Mouse (Mus musculus) frontal cortex, postnatal 36 days (tissue): ENCODE measurements around the gene Wfdc1.
A peak's percentile ranks its signal among the peaks of the same experiment; 100 is the strongest.

Experiments used
- DNase-seq, 2 experiments: peaks; one replicate each; pipeline ENCODE4 v3.0.0; 2022; ENCODE audit warnings: low spot score in 2 of 2

Wfdc1 gene

DNA sequence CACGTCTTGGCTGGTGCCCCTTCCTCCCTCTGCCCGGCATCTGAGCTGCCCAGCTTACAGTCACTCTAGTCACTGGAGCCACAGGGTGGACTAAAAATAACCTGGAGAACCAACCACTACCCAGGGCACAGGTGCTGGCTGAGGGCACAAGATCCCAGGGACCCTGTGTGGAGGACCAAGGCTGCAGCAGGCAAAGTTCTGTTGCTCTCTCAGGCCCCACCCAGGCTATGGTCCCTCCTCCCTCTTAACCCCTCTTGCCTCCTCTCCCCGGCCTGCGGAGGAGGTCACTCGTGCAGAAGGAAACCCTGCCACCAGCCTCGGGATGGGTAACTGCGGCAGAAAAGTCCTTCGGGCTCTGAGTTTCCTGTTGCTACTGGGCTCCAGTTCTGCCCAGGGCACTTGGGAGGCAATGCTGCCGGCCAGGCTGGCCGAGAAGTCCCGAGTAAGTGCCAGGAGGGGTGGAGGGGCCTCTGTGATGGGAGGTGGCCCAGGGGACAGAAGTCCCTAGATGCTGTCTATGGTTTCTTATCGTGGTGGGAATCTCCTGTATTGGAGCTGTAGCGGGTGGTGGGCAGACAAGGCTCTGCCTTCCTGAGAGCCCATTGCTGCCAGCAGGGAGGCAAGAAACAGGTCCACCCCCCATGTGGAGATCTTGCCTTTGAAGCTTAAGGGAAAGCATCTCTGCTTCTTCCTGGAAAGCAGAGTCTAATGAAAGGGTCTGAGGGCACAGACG lies at the start of gene Wfdc1:
Wfdc1 (plus strand) TSS at position 147 of the 733 bp plus-strand sequence.
- no peak for DNase-seq

GRCm38 (mm10) chr8:119616811-119617210 lies 49.4 kb upstream of the Wfdc1 start:
- DNase-seq: no peak

DNA sequence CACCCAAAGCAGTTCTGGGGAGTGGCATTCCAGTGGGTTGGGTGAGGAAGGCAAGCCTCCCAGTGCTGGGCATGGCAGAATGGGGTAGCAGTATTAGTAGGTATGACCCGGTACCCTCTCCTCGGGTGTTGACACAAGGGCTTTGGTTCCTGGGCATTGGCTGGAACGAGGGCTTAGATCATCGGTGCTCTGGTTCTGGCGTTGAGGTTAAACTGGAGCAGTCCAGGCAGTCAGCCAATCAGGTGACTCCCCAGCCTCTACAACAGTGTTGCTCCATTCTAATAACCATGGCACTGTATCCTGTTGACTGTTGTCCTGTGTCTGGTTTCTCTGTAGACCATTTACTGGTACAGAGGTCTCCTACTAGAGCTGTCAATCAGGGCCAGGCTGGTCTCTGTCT lies 48.6 kb upstream of the Wfdc1 start:
- DNase-seq: no peak

GRCm38 (mm10) chr8:119618887-119619286 lies 47.3 kb upstream of the Wfdc1 start:
- no peak for DNase-seq

DNA sequence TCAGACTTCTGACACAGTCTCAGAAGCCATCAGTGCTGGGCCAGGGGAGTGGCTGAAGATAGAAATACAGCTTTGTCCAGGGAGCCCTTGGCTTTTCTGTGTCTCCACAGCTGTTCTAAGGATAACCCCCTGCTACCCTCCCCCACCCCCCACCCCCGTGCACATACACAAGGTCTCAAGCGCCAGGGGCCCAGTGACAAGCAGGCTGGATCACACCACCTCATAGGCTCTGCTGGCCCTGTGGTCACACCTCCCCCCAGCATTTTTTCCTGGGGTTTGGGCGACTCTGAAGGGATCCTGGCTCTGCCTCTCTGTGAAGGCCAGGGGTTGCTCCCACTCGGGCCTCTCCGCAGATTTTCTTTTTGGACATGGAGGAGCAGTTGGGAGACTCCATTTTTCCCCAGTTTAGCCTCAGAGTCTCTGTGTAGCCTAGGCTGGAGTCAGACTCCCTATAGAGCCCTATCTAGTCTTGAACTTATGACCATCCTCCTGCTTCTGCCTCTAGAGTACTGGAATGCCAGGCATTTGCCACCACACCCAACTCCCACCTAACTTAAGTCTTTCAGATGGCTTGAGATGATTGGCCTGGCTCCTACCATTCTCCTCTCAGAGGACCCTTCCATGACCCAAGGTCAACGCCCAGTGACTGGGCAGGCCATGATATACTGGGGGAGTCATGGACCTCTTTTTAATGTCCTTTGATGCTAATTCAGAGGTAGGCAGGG lies 45.9 kb upstream of the Wfdc1 start:
- DNase-seq: no peak

- no peak for DNase-seq
Observed at GRCm38 (mm10) chr8:119620848-119621465, 45.2 kb upstream of the Wfdc1 start.

DNA sequence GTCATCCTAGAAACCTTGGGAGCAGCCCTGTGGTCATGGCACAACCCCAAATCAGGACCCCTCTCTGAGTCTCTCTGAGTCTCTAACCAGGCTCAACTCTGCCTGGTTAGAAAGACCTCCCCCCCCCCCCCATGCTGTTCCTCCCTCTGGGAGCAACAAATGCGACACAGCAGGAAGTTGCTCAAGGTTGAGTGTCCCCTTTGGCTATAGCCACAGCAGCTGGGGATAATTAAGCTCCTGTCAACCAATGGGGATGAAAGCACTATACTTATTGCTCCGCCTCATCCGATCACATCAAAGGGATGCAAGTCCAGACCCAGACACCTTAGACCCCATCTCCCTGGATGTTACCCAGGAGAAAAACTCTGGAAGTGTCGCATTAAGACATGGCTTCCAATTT lies 43.6 kb upstream of the Wfdc1 start:
- DNase-seq: no peak

- DNase-seq: no peak
Observed at GRCm38 (mm10) chr8:119623061-119623460, 43.1 kb upstream of the Wfdc1 start.

GRCm38 (mm10) chr8:119623744-119624143 lies 42.4 kb upstream of the Wfdc1 start:
- no peak for DNase-seq

GRCm38 (mm10) chr8:119624916-119625315 lies 41.2 kb upstream of the Wfdc1 start:
- DNase-seq: no peak

GRCm38 (mm10) chr8:119625788-119626187 lies 40.4 kb upstream of the Wfdc1 start:
- DNase-seq: no peak

- DNase-seq: no peak
Observed at GRCm38 (mm10) chr8:119627199-119627598, 39.0 kb upstream of the Wfdc1 start.

GRCm38 (mm10) chr8:119627613-119628359 lies 38.4 kb upstream of the Wfdc1 start:
- no peak for DNase-seq

DNA sequence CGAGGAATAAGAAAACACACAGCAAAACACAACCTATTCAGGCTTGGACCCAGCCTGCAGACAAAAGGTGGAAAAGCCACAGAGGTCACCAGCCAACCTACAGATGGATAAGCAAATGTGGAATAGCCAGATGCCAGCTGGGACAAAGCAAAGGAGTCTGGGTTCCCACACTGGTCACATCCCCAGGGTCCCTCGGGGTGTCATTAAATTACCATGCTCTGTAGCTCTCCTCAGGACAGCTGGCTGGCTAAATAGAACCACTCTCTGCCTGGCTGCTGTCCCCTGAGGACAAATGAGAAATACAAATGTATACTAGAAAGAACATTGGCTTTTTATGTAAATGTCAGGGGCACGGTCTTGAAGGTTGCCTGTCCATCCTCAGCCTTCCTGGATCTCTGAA lies 35.3 kb upstream of the Wfdc1 start:
- DNase-seq: no peak

- DNase-seq: no peak
Observed at GRCm38 (mm10) chr8:119632246-119632645, 33.9 kb upstream of the Wfdc1 start.

- DNase-seq: no peak
Observed at GRCm38 (mm10) chr8:119632909-119633308, 33.3 kb upstream of the Wfdc1 start.

GRCm38 (mm10) chr8:119634616-119635336 lies 31.4 kb upstream of the Wfdc1 start:
- peak; percentile 13 to 19 for DNase-seq

GRCm38 (mm10) chr8:119635378-119635777 lies 30.8 kb upstream of the Wfdc1 start, which contains the start of gene Kcng4:
TSS of gene Kcng4 (minus strand) at chr8:119635680.
- DNase-seq: no peak

DNA sequence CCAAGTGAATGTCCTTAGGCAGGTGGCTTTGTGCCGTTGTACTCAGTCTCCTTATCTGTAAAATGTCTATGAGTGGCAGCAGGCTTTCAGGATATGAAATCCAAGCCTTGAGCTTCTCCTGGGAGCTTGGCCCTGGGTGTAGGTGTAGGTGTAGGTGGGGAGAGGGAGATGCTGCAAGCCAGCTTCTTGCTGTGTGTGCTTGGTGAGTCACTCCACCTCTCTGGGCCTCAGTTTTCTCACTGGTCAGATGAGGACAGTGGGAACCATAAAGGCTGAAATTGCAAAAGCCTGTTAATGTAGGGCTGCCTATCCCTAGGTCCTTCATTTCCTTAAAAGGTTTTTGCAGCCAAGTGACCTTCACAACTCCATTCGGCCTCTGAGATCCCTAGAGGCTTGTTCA lies 30.2 kb upstream of the Wfdc1 start:
- DNase-seq: no peak

DNA sequence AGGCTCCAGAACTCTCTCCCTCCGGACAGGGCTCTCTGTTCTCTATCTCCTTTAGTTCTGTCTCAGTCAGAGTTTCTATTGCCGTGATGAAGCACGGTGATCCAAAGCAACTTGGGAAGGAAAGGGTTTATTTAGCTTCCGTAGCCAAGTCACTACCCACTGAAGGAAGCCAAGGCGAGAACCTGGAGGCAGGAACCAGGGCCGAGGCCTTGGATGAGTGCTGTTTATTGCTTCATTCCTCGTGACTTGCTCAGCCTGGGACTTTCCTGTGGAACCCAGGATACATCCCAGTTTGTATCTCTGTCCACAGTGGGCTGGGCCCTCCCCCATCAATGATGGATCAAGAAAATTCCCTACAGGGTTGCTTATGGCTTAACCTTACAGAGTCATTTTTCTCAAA lies 29.4 kb upstream of the Wfdc1 start:
- no peak for DNase-seq

DNA sequence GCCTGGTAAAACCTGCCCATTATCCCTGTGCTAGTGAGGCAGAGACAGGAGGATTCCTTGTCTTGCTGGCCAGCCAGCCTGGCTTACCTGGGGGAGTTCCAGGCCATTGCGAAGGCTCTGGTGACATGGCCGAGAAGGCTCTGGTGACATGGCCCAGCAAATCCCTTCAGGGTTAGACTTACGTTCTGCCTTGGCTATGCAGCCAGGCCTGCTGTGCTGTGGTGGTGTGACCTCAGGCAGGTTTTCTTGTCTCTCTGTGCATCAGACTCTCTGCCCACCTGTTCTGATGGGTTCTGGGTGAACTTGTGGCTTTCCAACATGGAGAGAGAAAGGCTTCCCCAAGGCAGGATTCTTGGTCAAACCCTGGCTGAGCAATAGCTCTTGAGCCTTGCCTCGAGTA lies 28.8 kb upstream of the Wfdc1 start:
- DNase-seq: no peak
